Mouse (Mus musculus) CH12.LX (cell line): ENCODE data around the gene Egf. TPM values are rescaled to one million over a fixed set of nuclear protein-coding genes. Genes with fewer than 3 reads are reported as not detected.

Source experiments
- DNase-seq: peaks from one replicate; pipeline ENCODE4 v3.0.0-alpha.2; 2013; ENCODE audit errors: extremely low read depth
- H3K27ac ChIP-seq: 2 replicates; pipeline ENCODE4 v1.5.1; 2012; ENCODE audit warnings: low read depth, mild to moderate bottlenecking, control low read depth, moderate library complexity; ENCODE audit not compliant: insufficient read depth
- H3K27me3 ChIP-seq: replicated peaks from 2 replicates; pipeline ENCODE3; 2012; ENCODE audit warnings: inconsistent platforms
- H3K36me3 ChIP-seq, 2 experiments: replicated peaks in 1 of 2; 2 replicates each; pipeline versions ENCODE3 to v1.6.1; 2012; ENCODE audit warnings: inconsistent platforms in 1 of 2, low read length in 1 of 2, mild to moderate bottlenecking in 1 of 2, mixed read lengths in 1 of 2, moderate library complexity in 1 of 2; ENCODE audit not compliant: control insufficient read depth in 1 of 2, insufficient read depth in 1 of 2
- H3K4me1 ChIP-seq, 2 experiments: 2 replicates each; pipeline ENCODE4 v1.6.1; 2012; ENCODE audit warnings: inconsistent platforms in 1 of 2, moderate library complexity in 1 of 2; ENCODE audit not compliant: insufficient read depth in 2 of 2, control insufficient read depth in 1 of 2
- H3K4me2 ChIP-seq: 2 replicates; pipeline ENCODE4 v1.6.1; 2012; ENCODE audit warnings: low read depth, mild to moderate bottlenecking, control low read depth; ENCODE audit not compliant: poor library complexity, insufficient read depth, severe bottlenecking
- H3K4me3 ChIP-seq, 3 experiments: fragments of 150-350 bp in 1 of 3; sonication (generic) in 1 of 3; replicated peaks in 1 of 3; 2 replicates each; pipeline versions ENCODE3 to v1.5.1; 2011 to 2012; ENCODE audit warnings: low read depth in 2 of 3, low read length in 2 of 3, mild to moderate bottlenecking in 2 of 3, moderate library complexity in 2 of 3, control low read depth in 1 of 3, improper control_type of control experiment in 1 of 3, inconsistent platforms in 1 of 3, mixed read lengths in 1 of 3; ENCODE audit not compliant: poor library complexity in 1 of 3
- H3K79me2 ChIP-seq: replicated peaks from 2 replicates; pipeline ENCODE4 v1.6.1; 2012; ENCODE audit warnings: mild to moderate bottlenecking, moderate library complexity; ENCODE audit not compliant: control insufficient read depth, poor library complexity, insufficient read depth, severe bottlenecking; ENCODE audit errors: extremely low read depth
- H3K9ac ChIP-seq: 2 replicates; pipeline ENCODE4 v1.6.1; 2012; ENCODE audit warnings: low read depth, mild to moderate bottlenecking, control low read depth, moderate library complexity; ENCODE audit not compliant: insufficient read depth
- H3K9me3 ChIP-seq: replicated peaks from 2 replicates; pipeline ENCODE3; 2012; ENCODE audit warnings: low read length, inconsistent platforms, mixed read lengths
- BHLHE40 ChIP-seq: IDR thresholded peaks from 2 replicates; pipeline ENCODE4 v1.6.1; 2011; ENCODE audit warnings: mild to moderate bottlenecking, low read depth, low read length, improper control_type of control experiment
- CHD1 ChIP-seq: IDR thresholded peaks from 2 replicates; pipeline ENCODE4 v1.6.1; 2012; ENCODE audit warnings: low read depth, low read length, improper control_type of control experiment, inconsistent platforms
- CHD2 ChIP-seq: IDR thresholded peaks from 2 replicates; pipeline ENCODE4 v1.6.1; 2011; ENCODE audit warnings: low read length, improper control_type of control experiment
- CTCF ChIP-seq, 2 experiments: IDR thresholded peaks in 1 of 2; conservative IDR thresholded peaks in 1 of 2; 2 replicates each; pipeline ENCODE4 v1.5.1; 2011 to 2012; ENCODE audit warnings: low read depth in 2 of 2, low read length in 2 of 2, improper control_type of control experiment in 1 of 2, inconsistent platforms in 1 of 2, mild to moderate bottlenecking in 1 of 2, moderate library complexity in 1 of 2
- E2F4 ChIP-seq: IDR thresholded peaks from 2 replicates; pipeline ENCODE4 v1.6.1; 2011; ENCODE audit warnings: low read depth, low read length, improper control_type of control experiment; ENCODE audit not compliant: insufficient replicate concordance
- ELF1 ChIP-seq: IDR thresholded peaks from 2 replicates; pipeline ENCODE4 v1.6.1; 2014; ENCODE audit warnings: low read depth, mild to moderate bottlenecking, inconsistent platforms, low read length, improper control_type of control experiment
- EP300 ChIP-seq: IDR thresholded peaks from 2 replicates; pipeline ENCODE4 v1.6.1; 2011; ENCODE audit warnings: low read length, improper control_type of control experiment
- ETS1 ChIP-seq: conservative IDR thresholded peaks from 2 replicates; pipeline ENCODE4 v1.6.1; 2012; ENCODE audit warnings: low read depth, mild to moderate bottlenecking, inconsistent platforms, low read length, improper control_type of control experiment, moderate library complexity
- GABPA ChIP-seq: IDR thresholded peaks from 2 replicates; pipeline ENCODE4 v1.6.1; 2012; ENCODE audit warnings: low read depth, low read length, improper control_type of control experiment, inconsistent platforms; ENCODE audit not compliant: insufficient replicate concordance
- IRF4 ChIP-seq: IDR thresholded peaks from 2 replicates; pipeline ENCODE4 v1.6.1; 2014; ENCODE audit warnings: low read depth, mild to moderate bottlenecking, inconsistent platforms, low read length, improper control_type of control experiment
- JUN ChIP-seq: IDR thresholded peaks from 2 replicates; pipeline ENCODE4 v1.6.1; 2011; ENCODE audit warnings: low read depth, mild to moderate bottlenecking, low read length, improper control_type of control experiment, moderate library complexity; ENCODE audit not compliant: insufficient read depth
- KAT2A ChIP-seq: IDR thresholded peaks from 2 replicates; pipeline ENCODE4 v1.6.1; 2012; ENCODE audit warnings: low read length, improper control_type of control experiment, inconsistent platforms; ENCODE audit not compliant: insufficient replicate concordance
- MAFK ChIP-seq: IDR thresholded peaks from 2 replicates; pipeline ENCODE4 v1.6.1; 2011; ENCODE audit warnings: low read length, improper control_type of control experiment; ENCODE audit not compliant: insufficient replicate concordance
- MAX ChIP-seq: IDR thresholded peaks from 2 replicates; pipeline ENCODE4 v1.6.1; 2011; ENCODE audit warnings: low read length, improper control_type of control experiment
- MXI1 ChIP-seq: IDR thresholded peaks from 2 replicates; pipeline ENCODE4 v1.6.1; 2011; ENCODE audit warnings: mild to moderate bottlenecking, low read depth, low read length, improper control_type of control experiment
- NELFE ChIP-seq: IDR thresholded peaks from 2 replicates; pipeline ENCODE4 v1.6.1; 2011; ENCODE audit warnings: low read depth, low read length, improper control_type of control experiment
- PAX5 ChIP-seq: IDR thresholded peaks from 2 replicates; pipeline ENCODE4 v1.6.1; 2012; ENCODE audit warnings: low read length, inconsistent platforms, mixed read lengths
- POLR2A ChIP-seq: IDR thresholded peaks from 2 replicates; pipeline ENCODE4 v1.6.1; 2011; ENCODE audit warnings: low read depth, mild to moderate bottlenecking, improper control_type of control experiment, low read length
- RAD21 ChIP-seq: IDR thresholded peaks from 2 replicates; pipeline ENCODE4 v1.6.1; 2011; ENCODE audit warnings: low read depth, mild to moderate bottlenecking, low read length, improper control_type of control experiment, moderate library complexity
- RCOR1 ChIP-seq: conservative IDR thresholded peaks from 2 replicates; pipeline ENCODE4 v1.6.1; 2012; ENCODE audit warnings: low read depth, mild to moderate bottlenecking, inconsistent platforms, low read length, improper control_type of control experiment
- SMC3 ChIP-seq: IDR thresholded peaks from 2 replicates; pipeline ENCODE4 v1.6.1; 2011; ENCODE audit warnings: low read depth, low read length, improper control_type of control experiment
- TBP ChIP-seq: conservative IDR thresholded peaks from 2 replicates; pipeline ENCODE4 v1.6.1; 2011; ENCODE audit warnings: low read depth, low read length, improper control_type of control experiment
- UBTF ChIP-seq: IDR thresholded peaks from 2 replicates; pipeline ENCODE4 v1.6.1; 2012; ENCODE audit warnings: low read depth, mild to moderate bottlenecking, inconsistent platforms, low read length, improper control_type of control experiment, moderate library complexity
- ZC3H11A ChIP-seq: IDR thresholded peaks from 2 replicates; pipeline ENCODE4 v1.6.1; 2012; ENCODE audit warnings: low read depth, mild to moderate bottlenecking, inconsistent platforms, low read length, improper control_type of control experiment
- ZKSCAN1 ChIP-seq: IDR thresholded peaks from 2 replicates; pipeline ENCODE4 v1.6.1; 2012; ENCODE audit warnings: low read depth, inconsistent platforms, low read length, improper control_type of control experiment, borderline replicate concordance
- ZMIZ1 ChIP-seq: IDR thresholded peaks from 2 replicates; pipeline ENCODE4 v1.6.1; 2012; ENCODE audit warnings: low read depth, mild to moderate bottlenecking, inconsistent platforms, low read length, improper control_type of control experiment
- ZNF384 ChIP-seq: IDR thresholded peaks from 2 replicates; pipeline ENCODE4 v1.6.1; 2012; ENCODE audit warnings: low read depth, low read length, improper control_type of control experiment, inconsistent platforms
- dilution Hi-C: fragments of 300-500 bp; cut with MboI; formaldehyde crosslinking; loops from 2 replicates; pipeline ENCODE4 v1.14.3; 2020; ENCODE audit warnings: low sequenced_read_pairs; ENCODE audit not compliant: extremely low pct_unique_long_range_greater_than_20kb, extremely low pct_ligation_motif_present
- in situ Hi-C: fragments of 300-500 bp; cut with MboI; formaldehyde crosslinking; loops from 3 replicates; pipeline ENCODE4 v1.14.3; 2019; ENCODE audit warnings: low sequenced_read_pairs, low pct_ligation_motif_present, low pct_unique_long_range_greater_than_20kb, mixed read lengths
- polyA plus RNA-seq: library from polyadenylated mRNA; unstranded; fragments of >175 nt; gene quantifications from 2 replicates; pipeline ENCODE4 v1.2.1, GENCODE M21; 2012; ENCODE audit warnings: low read depth; ENCODE audit not compliant: insufficient read length
- total RNA-seq, 2 experiments: library from RNA; depleted of rRNA; stranded (reverse); fragments of 300-350 nt in 1 of 2; fragments of >200 nt in 1 of 2; gene quantifications; 2 replicates each; pipeline ENCODE4 v1.2.3; 2012 to 2014

Gene Egf
- total and polyA plus RNA-seq, 3 experiments = 2.3 to 4.1 (median 3.9) TPM

DNA sequence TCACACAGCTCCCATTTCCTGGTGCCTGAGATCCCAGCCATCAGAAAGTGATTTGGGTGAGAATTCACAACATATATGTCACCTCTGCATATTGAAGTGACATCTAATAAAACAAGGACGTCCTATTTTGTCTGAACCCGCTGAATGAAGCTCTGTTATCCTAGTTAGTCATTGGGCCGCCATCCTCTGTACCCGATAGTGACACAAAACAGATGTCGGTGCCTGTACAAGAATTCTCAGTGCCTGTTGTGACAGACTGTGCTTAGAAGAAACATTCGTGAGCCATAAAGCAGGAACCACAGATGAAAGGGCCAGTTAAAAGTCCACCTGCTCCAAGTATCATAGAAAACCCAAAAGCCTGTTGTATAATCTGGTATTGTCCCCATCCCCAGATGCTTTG lies 117.7 kb downstream of the Egf start:
- Histone ChIP-seq H3K4me1 (no peaks in the 10 kb centered on the region), H3K27ac (no peak overlapping the region), H3K9ac (no peak overlapping the region), H3K27me3 (no peaks in the 10 kb centered on the region), H3K4me2 (no peak overlapping the region), H3K4me3 (no peak overlapping the region), H3K79me2 (no peaks in the 10 kb centered on the region), H3K9me3 (no peaks in the 10 kb centered on the region), H3K36me3 (peaks cover 0 to 4% of the 10 kb centered on the region in 2 experiments)
- dilution Hi-C loops (no loop called here), in situ Hi-C loops (no loop called here)
- DNase-seq = no peak
- TF ChIP-seq ZKSCAN1 = no peak
- TF ChIP-seq POLR2A = no peak
- TF ChIP-seq EP300 = no peak
- TF ChIP-seq BHLHE40 = no peak
- no peak for TF ChIP-seq TBP
- TF ChIP-seq PAX5 = no peak
- no peak for TF ChIP-seq ZMIZ1
- no peak for TF ChIP-seq E2F4
- no peak for TF ChIP-seq ETS1
- no peak for TF ChIP-seq NELFE
- TF ChIP-seq ELF1 = no peak
- TF ChIP-seq UBTF = no peak
- no peak for TF ChIP-seq CHD1
- no peak for TF ChIP-seq IRF4
- no peak for TF ChIP-seq JUN
- no peak for TF ChIP-seq MXI1
- TF ChIP-seq MAX = no peak
- TF ChIP-seq ZNF384 = no peak
- no peak for TF ChIP-seq RCOR1

DNA sequence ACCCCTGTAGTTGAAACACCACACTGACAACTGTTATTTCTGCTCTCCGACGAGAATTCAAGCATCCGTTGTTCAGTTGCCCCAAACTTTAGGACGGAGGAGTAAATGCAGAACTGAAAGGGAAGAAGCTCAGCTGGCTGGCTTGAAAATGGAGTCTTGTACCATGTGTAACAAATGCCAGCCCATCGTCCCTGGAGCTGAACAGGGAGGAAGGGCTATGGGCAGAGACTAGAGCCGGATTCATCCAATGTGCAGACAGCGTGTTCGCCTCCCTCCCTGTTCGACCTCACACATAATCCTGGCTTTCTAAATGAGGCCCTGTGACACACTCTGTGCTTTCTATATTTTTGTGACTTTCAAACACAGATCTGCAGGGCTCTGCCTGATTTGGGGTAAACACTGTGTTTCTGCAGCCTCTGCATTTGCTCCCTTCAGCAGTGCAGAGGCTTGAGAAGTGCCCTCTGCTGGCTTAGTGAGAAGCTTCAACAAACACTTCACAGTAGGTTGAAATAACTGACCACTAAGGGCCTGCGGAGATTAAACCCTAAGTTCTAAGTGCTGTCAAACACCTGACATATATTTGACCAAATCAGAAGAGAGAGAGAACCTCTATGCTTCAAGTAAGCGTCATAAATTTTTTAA lies 120.7 kb downstream of the Egf start:
- no peaks in the 10 kb centered on the region for H3K4me1 ChIP-seq
- no peaks in the 10 kb centered on the region for H3K79me2 ChIP-seq
- no peak for TF ChIP-seq PAX5
- 0 out of 2 replicates have a peak, but pooled peaks have one; percentile 37 for TF ChIP-seq MAFK
- peak; percentile 75 for TF ChIP-seq SMC3
- TF ChIP-seq ZC3H11A = 0 out of 2 replicates have a peak, but pooled peaks have one; percentile 6
- no peak for TF ChIP-seq RCOR1
- TF ChIP-seq KAT2A = no peak
- TF ChIP-seq GABPA = no peak
- no peak for TF ChIP-seq CHD2
- TF ChIP-seq CTCF (conservative IDR thresholded peaks at IDR 0.05 in 1 of 2, IDR thresholded peaks at IDR 0.05 in 1 of 2; ENCODE audit: low read depth in 2 of 2, low read length in 2 of 2) = peak in 1 of 2 experiments; percentile 68; a peak in 2 of 4 replicates
- peak; percentile 41 for TF ChIP-seq RAD21
- TF ChIP-seq ZKSCAN1 = no peak
- TF ChIP-seq TBP = no peak
- TF ChIP-seq, all 38 proteins: peak for 5
- in situ Hi-C loops = no loop called here
- dilution Hi-C loops = no loop called here
- H3K9ac ChIP-seq = no peak overlapping the region
- H3K4me2 ChIP-seq = no peak overlapping the region
- no peak for DNase-seq
- H3K36me3 ChIP-seq = peaks cover 0 to 5% of the 10 kb centered on the region in 2 experiments
- no peak overlapping the region for H3K4me3 ChIP-seq
- no peak overlapping the region for H3K27ac ChIP-seq
- no peaks in the 10 kb centered on the region for H3K9me3 ChIP-seq
- H3K27me3 ChIP-seq = no peaks in the 10 kb centered on the region
